Mouse (Mus musculus): ENCODE measurements around the gene Olfr1121.
A peak's percentile ranks its signal among the peaks of the same experiment; 100 is the strongest.
"Not testable (repeated sequence)": the region's sequence is repeated elsewhere in the genome, so short reads cannot be mapped to it uniquely, and the experiment has no call there.

The Olfr1121 gene

DNA sequence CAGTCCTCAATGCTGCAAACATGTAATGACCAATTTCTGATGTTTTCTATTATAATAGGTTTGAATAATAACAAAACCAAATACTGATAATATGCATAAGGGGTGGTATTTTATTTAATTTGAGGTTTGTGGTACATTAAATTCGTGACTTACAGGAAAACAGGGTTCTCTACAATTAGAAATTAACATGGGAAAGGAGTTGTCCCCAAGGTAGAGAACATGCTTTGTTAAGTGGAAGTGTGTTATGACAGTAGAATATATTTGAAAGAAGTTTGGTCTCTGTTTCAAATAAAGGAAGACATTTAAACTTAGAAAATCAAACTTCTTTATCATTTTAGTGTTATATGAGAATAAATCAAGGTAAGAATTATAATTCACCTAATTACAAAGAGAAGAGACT lies at the start of gene Olfr1121:
TSS of gene Olfr1121 (plus strand) at position 301 of the 400 bp plus-strand sequence.
- no peak for DNase-seq

DNA sequence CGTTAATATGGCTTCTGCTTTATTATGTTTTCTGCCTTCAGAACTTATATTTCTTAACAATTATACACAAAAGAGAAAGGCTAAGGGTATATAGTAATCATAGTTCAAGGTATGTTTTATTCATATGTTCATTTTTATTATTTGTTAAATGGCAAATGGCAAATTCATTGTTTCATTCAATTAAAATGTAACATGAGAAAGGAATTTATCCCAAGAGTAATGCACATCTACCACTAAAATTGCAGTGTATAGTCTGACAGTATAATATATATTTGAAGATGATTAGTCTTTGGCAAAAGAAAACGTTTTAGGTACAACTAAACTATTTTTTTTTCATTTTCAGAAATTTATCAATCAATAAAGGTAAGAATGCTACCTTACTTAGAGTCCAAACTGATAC lies 15.2 kb upstream of the Olfr1121 start, which contains the start of gene Olfr1120:
TSS of gene Olfr1120 (plus strand) at position 301 of the 400 bp plus-strand sequence.
- no peak for DNase-seq

- DNase-seq = not testable (repeated sequence)
These were observed 9.6 kb upstream of the Olfr1121 start for GRCm38 (mm10) chr2:87360121-87360520.

DNA sequence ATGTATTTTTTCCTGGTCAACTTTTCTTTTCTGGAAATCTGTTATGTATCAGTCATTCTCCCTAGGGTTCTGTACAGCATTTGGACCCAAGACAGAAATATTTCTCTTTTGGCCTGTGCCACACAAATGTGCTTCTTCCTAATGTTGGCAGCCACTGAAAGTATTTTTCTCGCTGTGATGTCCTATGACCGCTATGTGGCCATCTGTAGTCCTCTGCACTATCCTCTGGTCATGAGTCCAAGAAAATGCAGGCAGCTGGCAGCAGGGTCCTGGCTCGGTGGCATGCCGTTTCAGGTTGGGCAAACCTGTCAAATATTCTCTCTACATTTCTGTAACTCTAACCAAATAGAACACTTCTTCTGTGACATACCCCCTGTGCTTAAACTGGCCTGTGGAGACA lies 2.0 kb downstream of the Olfr1121 start:
- peak; percentile 44 for DNase-seq

- no peak for DNase-seq
These were observed 14.2 kb downstream of the Olfr1121 start for GRCm38 (mm10) chr2:87383935-87384334.

- DNase-seq = no peak
These were observed 15.9 kb downstream of the Olfr1121 start, which contains the start of gene Olfr1122 for GRCm38 (mm10) chr2:87385549-87385948. TSS of gene Olfr1122 (plus strand) at chr2:87385849.

GRCm38 (mm10) chr2:87393605-87394004 lies 23.9 kb downstream of the Olfr1121 start:
- DNase-seq = not testable (repeated sequence)

DNA sequence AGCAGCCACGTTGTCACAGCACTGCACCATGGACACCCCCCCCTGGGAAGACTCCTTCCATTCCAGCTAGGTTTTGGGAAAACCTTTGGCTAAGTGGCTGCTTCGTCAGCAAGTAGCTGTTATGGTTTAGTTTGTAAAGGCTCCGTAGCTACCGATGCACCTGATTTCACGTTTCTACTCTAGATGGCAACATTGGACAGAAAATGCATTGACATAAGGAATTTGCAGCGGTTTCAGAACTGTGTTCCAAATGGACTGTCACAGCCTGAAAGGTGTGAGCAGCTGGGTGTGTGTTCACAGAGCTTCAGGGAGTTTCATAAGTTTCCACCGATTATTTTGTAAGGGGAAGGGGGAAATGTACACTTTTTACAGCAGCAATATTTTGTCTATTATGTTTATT lies 25.0 kb downstream of the Olfr1121 start:
- DNase-seq = not testable (repeated sequence)

DNA sequence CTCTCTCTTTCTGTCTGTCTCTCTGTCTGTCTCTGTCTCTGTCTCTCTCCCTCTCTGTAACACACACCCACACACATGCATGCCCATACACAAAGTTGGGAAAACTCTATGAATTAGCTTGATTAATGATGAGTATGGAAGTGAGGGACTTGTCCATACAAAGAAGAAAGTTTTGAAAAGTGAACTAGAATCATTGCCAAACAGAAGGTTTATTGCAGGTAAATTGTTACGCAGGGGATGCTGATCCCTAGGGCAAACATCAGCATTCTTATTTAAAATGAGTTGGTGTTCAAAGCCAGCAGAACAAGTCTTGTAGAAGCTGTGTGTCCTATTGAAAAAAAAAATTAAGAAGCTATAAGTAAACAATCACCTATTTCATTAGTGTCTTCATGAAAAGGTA lies 46.6 kb downstream of the Olfr1121 start, which contains the start of gene Olfr1123:
TSS of gene Olfr1123 (plus strand) at position 301 of the 400 bp plus-strand sequence.
- DNase-seq = no peak

All from cerebellum, adult 11 months (tissue).